Mouse (Mus musculus) embryonic facial prominence, embryonic 11.5 days (tissue): ENCODE data around the gene Smim13. TPM values are rescaled to one million over a fixed set of nuclear protein-coding genes. Genes with fewer than 3 reads are reported as not detected.
"Not testable (repeated sequence)": the region's sequence is repeated elsewhere in the genome, so short reads cannot be mapped to it uniquely, and the experiment has no call there.

Source experiments
- ATAC-seq: fragments of 200-750 bp; cut with Nextera tagmentation; replicated peaks from 2 replicates; pipeline ENCODE4 v1.8.0; 2017; ENCODE audit warnings: low read depth; ENCODE audit not compliant: insufficient number of reproducible peaks, low FRiP score, low TSS enrichment
- DNase-seq: peaks from one replicate; pipeline ENCODE4 v3.0.0-alpha.2; 2015; ENCODE audit warnings: low spot score
- H3K27ac ChIP-seq: fragments of 300-500 bp; sonication (generic); replicated peaks from 2 replicates; pipeline ENCODE4 v1.5.1; 2014; ENCODE audit warnings: mild to moderate bottlenecking, low read depth, low read length, control low read depth
- H3K27me3 ChIP-seq: fragments of 300-500 bp; sonication (generic); 2 replicates; pipeline ENCODE4 v1.6.1; 2014; ENCODE audit warnings: mild to moderate bottlenecking, low read length, moderate library complexity, mixed read lengths; ENCODE audit not compliant: control insufficient read depth, insufficient read depth
- H3K36me3 ChIP-seq: fragments of 300-500 bp; sonication (generic); replicated peaks from 2 replicates; pipeline ENCODE4 v1.6.1; 2014; ENCODE audit warnings: low read depth, mild to moderate bottlenecking, low read length, moderate library complexity, mixed read lengths; ENCODE audit not compliant: control insufficient read depth, insufficient read depth
- H3K4me1 ChIP-seq: fragments of 300-500 bp; sonication (generic); 2 replicates; pipeline ENCODE4 v1.6.1; 2014; ENCODE audit warnings: low read length, mixed read lengths; ENCODE audit not compliant: control insufficient read depth, insufficient read depth
- H3K4me2 ChIP-seq: fragments of 300-500 bp; sonication (generic); 2 replicates; pipeline ENCODE4 v1.6.1; 2014; ENCODE audit warnings: low read depth, mild to moderate bottlenecking, control low read depth, low read length, moderate library complexity
- H3K4me3 ChIP-seq: fragments of 300-500 bp; sonication (generic); 2 replicates; pipeline ENCODE4 v1.5.1; 2014; ENCODE audit warnings: low read depth, low read length, control low read depth
- H3K9ac ChIP-seq: fragments of 300-500 bp; sonication (generic); replicated peaks from 2 replicates; pipeline ENCODE4 v1.6.1; 2014; ENCODE audit warnings: mild to moderate bottlenecking, control low read depth, low read length
- H3K9me3 ChIP-seq: fragments of 300-500 bp; sonication (generic); replicated peaks from 2 replicates; pipeline ENCODE4 v1.6.1; 2016; ENCODE audit warnings: mild to moderate bottlenecking, low read length, inconsistent platforms, mixed read lengths; ENCODE audit not compliant: control insufficient read depth
- WGBS: fragments of 180-500 bp; shearing (Covaris S2); extraction: QIAGEN DNeasy Blood & Tissue Kit; methylation state at CpG from one replicate; pipeline ENCODE4 v1.1.7; 2014; 5-methylcytosine and 5-hydroxymethylcytosine counted together
- polyA plus RNA-seq: library from polyadenylated mRNA; unstranded; fragments of >200 nt; fragmentation: Nextera tagmentation; extraction: Ambion mirVana; gene quantifications from 2 replicates; pipeline ENCODE4 v1.2.1, GENCODE M21; 2014

Gene Smim13
- polyA plus RNA-seq, result 15.1 and 15.3 TPM in 2 replicates

DNA sequence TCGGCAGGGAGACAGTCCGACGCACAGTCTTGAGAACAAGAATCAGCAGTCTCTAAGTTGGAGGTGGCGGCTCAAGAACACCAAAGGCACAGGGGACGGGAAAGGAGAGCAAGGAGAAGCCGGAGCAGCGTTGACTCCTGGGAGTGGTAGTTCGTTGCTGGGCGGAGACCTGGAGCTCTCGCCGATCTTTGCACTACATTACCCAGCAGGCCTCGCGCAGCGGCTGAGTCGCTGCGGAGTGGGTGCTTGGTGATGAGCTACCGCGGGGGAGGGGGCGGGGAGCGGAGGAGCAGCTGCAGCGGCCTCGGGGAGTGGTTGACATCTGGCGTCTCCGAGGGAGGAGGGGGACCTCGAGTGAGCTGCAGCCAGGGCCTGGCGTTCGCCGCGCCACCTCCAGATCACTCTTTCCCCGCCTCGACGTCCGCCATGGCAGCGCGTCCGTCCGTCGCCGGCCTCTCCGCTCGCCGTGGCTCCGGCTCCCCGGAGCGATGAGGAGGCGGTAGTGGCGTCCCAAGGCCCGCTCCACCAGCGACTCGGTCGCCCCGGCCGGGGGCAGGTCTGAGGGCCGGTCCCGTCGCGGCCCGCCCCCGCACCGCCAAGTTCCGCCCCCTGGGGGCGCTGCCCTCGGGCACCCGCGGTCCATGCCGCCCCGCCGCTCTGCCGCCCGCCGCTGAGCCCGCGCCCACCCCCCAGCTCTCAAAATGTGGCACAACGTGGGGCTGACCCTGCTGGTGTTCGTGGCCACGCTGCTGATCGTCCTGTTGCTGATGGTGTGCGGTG is at the start of gene Smim13:
Gene Smim13, plus strand, starts transcription at position 307 of the 780 bp plus-strand sequence.
- Histone ChIP-seq H3K4me1 (no peaks in the 10 kb centered on the region), H3K9ac (peak within 1 kb of the TSS; percentile 78), H3K4me3 (peak within 1 kb of the TSS; percentile 77), H3K27ac (peak within 1 kb of the TSS; percentile 62), H3K27me3 (no peaks in the 10 kb centered on the region), H3K9me3 (no peaks in the 10 kb centered on the region), H3K4me2 (peak within 1 kb of the TSS; percentile 74), H3K36me3 (no peaks in the 10 kb centered on the region)
- WGBS, result 1% methylated on average over 73 of the region's 78 CpGs
- ATAC-seq (peak; percentile 98), DNase-seq (peak; percentile 97)

DNA sequence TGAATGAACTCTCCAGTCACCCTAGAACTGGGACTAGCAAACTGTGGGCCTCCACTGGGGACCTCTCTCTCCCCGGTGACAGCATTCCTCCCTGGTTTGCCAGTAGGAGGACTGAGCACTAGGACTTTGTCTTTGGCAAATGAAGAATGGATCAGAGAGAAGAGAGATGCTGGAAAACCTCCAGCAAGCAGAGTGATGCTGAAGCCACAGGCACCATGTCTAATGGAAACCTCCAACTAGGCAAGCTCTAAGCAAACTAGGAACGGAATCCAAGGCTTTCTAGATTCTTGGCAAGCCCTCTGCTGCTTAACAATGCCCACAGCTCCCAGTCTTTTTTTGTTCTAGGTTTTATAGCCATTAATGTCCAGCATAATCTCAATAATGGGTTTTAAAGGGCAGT is 48.8 kb upstream of the Smim13 start:
- Histone ChIP-seq H3K4me3 (no peak overlapping the region), H3K36me3 (no peaks in the 10 kb centered on the region), H3K9ac (no peak overlapping the region), H3K9me3 (no peaks in the 10 kb centered on the region), H3K27me3 (no peaks in the 10 kb centered on the region), H3K27ac (no peak overlapping the region), H3K4me1 (no peaks in the 10 kb centered on the region), H3K4me2 (no peak overlapping the region)
- DNase-seq (no peak), ATAC-seq (no peak)
- 82% methylated on average over 2 of the region's 2 CpGs for WGBS

DNA sequence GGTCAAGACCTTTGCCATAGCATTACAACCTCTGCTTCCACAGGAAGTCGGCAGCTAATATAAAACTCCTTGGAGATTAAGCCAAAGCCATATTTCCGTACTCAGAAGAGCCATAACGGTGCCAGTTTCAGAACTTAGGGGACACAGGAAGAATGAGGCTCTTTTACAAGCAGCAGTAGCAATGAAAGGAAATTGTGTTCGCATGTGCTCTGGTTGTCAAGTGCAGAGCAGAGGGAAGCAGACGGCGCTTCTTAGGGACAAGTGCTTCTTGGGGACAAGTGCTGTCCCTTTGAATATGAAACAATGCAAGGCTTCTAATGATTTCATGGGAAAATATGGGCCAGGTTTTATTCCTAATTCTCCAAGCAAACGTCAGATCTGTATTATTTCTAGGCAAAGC is 46.4 kb upstream of the Smim13 start:
- no peaks in the 10 kb centered on the region for H3K9me3 ChIP-seq
- no peaks in the 10 kb centered on the region for H3K36me3 ChIP-seq
- ATAC-seq (no peak), DNase-seq (peak; percentile 8)
- H3K27me3 ChIP-seq, result no peaks in the 10 kb centered on the region
- H3K4me3 ChIP-seq, result no peak overlapping the region
- WGBS, result 42% methylated on average over 7 of the region's 7 CpGs
- no peaks in the 10 kb centered on the region for H3K4me1 ChIP-seq
- no peak overlapping the region for H3K4me2 ChIP-seq
- H3K9ac ChIP-seq, result no peak overlapping the region
- no peak overlapping the region for H3K27ac ChIP-seq

DNA sequence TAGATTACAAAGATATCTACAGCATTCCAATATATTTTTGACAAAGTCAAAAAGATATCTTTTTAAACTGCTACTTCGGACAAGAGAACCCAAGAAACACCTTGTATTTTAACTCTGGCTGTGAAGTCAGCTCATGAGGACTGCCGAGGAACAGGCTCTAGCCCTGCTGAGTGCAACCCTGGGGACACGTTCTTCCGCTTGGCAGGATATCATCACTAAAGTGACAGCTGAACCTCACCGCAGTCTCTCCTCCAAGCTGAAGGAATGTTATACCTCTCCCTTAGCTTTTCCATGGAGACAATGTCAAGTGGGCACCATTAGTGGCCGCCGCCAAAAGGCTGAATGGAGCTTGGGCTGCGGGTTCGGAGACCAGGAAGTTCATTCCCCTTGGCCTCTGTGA is 46.0 kb upstream of the Smim13 start:
- H3K4me1 ChIP-seq, result no peaks in the 10 kb centered on the region
- H3K4me2 ChIP-seq, result no peak overlapping the region
- H3K27me3 ChIP-seq, result no peaks in the 10 kb centered on the region
- no peak overlapping the region for H3K27ac ChIP-seq
- H3K36me3 ChIP-seq, result no peaks in the 10 kb centered on the region
- no peaks in the 10 kb centered on the region for H3K9me3 ChIP-seq
- H3K9ac ChIP-seq, result no peak overlapping the region
- H3K4me3 ChIP-seq, result no peak overlapping the region
- no peak for DNase-seq
- WGBS, result 61% methylated on average over 9 of the region's 9 CpGs
- ATAC-seq, result no peak

DNA sequence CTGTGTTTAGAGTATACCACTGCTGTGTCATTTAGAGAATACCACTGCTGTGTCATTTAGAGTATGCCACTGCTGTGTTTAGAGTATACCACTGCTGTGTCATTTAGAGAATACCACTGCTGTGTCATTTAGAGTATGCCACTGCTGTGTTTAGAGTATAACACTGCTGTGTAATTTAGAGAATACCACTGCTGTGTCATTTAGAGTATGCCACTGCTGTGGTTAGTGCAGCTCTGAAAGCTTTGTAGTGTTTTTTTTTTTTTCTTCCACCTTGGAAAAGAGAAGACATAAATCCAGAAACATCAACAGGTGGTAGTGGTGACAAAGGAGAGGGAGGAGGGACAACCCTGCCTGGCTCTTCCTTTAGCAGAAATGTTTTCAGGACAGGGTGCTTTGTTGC is 44.1 kb upstream of the Smim13 start:
- H3K27me3 ChIP-seq, H3K4me3 ChIP-seq, H3K9ac ChIP-seq, H3K9me3 ChIP-seq, H3K4me1 ChIP-seq, H3K4me2 ChIP-seq, H3K27ac ChIP-seq, DNase-seq, ATAC-seq, H3K36me3 ChIP-seq: not testable (repeated sequence)

DNA sequence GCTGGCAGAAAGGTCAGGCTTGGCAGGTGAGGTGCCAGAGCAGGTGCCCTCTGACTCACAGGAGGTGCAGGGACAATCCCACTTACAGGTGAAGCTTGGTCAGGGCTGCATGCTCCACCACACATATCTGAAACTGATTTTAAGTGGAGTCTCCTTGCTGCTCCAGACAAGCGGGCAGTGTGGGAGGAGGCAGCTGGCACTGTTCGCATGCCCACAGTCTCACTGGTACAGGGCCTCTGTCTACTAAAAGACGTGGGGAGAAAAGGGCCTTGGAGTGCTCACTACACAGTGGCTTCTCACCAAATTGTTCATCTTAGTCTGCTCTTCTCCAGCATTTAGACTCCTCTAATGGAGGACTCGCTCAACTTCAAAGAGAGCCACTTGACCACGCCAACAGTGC is 43.4 kb upstream of the Smim13 start:
- no peaks in the 10 kb centered on the region for H3K4me1 ChIP-seq
- ATAC-seq (no peak), DNase-seq (no peak)
- no peaks in the 10 kb centered on the region for H3K27me3 ChIP-seq
- no peak overlapping the region for H3K4me2 ChIP-seq
- WGBS, result 90% methylated on average over 5 of the region's 5 CpGs
- no peak overlapping the region for H3K27ac ChIP-seq
- H3K36me3 ChIP-seq, result no peaks in the 10 kb centered on the region
- no peak overlapping the region for H3K9ac ChIP-seq
- no peaks in the 10 kb centered on the region for H3K9me3 ChIP-seq
- no peak overlapping the region for H3K4me3 ChIP-seq

DNA sequence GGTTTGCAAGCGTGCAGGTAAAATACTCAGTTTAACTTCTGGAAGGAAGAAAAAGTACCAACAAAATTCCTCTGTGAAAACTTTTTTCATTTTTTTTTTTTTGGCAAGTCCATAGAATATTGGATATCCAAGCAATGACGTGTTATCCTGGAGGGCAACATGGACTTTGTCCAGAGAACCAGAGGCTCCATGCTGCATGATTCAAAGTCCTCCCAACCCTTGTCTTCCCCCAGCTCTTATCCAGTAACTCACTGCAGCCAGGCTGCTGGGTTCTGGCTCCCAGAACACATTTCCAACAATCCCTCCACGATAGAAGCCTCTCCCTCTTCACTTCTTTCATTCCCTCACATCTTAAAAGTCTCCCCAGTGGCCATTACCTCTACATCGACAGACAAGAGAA is 38.4 kb upstream of the Smim13 start:
- Histone ChIP-seq H3K27me3 (no peaks in the 10 kb centered on the region), H3K4me2 (no peak overlapping the region), H3K4me1 (no peaks in the 10 kb centered on the region), H3K9ac (no peak overlapping the region), H3K36me3 (no peaks in the 10 kb centered on the region), H3K27ac (no peak overlapping the region), H3K9me3 (no peaks in the 10 kb centered on the region), H3K4me3 (no peak overlapping the region)
- ATAC-seq (no peak), DNase-seq (no peak)
- 75% methylated on average over 4 of the region's 4 CpGs for WGBS

DNA sequence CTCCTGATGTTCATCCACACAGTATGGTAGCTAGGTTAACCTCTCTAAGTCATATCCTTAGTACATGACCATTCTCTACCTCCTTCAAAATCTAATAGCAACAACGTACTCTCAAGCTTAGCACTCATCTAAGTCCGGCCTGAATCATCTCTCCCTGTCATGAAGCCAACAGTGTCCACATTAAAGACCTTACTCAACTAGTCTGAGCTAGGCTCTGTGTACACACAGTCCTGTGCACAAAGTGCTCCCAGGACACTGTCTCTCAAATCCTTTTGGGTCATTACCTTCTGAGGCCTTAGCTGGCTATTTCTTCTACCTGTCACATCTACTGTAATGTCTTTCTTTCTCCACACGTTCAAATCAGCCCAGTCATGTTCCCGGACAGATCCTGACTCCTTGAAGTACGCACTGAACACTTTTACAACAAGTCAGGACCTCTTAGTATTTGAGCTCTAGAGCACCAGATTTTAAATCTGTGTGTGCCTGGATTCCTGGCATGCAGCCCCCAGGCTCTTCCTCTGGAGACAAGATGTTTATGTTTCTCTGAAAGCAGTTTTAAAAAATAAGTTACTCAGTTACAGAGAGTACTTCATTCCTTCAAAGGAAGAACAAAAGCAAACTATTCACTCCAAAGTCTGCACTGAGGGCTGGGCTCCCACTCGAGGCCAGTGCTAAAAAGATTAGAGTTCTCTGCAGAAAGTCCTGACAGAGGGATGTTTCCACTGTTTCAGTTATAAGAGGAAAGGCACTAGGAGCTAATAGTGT is 36.9 kb upstream of the Smim13 start:
- H3K9me3 ChIP-seq, result no peaks in the 10 kb centered on the region
- no peak for DNase-seq
- no peak overlapping the region for H3K9ac ChIP-seq
- no peaks in the 10 kb centered on the region for H3K4me1 ChIP-seq
- H3K4me3 ChIP-seq, result no peak overlapping the region
- no peak for ATAC-seq
- no peaks in the 10 kb centered on the region for H3K27me3 ChIP-seq
- no peak overlapping the region for H3K4me2 ChIP-seq
- WGBS, result 70% methylated on average over 6 of the region's 6 CpGs
- no peak overlapping the region for H3K27ac ChIP-seq
- no peaks in the 10 kb centered on the region for H3K36me3 ChIP-seq
